ENCODE assay signal across 17 mouse cellular contexts in the genomic region with DNA sequence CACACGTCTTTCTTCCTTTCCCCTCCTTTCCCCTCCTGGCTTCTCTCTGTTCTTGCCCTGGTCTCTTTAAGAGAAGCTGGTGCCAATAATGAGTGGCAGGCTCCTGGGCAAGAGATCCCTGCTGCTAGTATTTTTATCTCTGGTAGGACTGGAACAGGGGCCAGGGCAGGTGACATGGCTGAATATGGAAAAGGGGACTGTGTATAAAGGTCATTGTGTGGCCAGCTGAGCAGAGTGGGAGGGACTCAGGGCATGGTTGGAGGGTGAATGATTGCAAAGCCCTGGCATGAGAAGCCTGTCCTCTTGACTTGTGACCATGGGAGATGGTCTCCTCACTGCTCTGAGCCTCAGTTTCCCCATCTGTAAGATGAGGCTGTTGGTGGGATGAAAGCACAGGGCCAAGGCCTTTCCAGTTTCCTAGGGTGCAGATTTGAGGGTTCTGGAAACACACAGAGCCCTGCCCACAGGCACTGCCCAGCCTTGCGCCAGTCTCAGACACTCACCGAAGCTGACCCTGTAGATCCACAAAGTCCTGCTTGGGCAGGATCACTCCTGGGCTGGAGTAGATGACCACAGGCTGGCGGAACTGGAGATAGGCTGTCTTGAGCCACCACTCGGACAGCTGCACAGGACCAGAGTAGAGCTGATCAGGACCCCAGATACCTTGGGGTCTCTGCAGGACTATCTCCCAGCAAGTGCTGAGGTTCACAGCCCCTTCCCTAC. TPM values are rescaled to one million over a fixed set of nuclear protein-coding genes. Genes with fewer than 3 reads are reported as not detected.
A peak's percentile ranks its signal among the peaks of the same experiment; 100 is the strongest.
DNase-seq lines count a peak whose midpoint lies in the region; ATAC-seq and TF ChIP-seq lines count a peak whose summit lies in the region.
"Had no signal": no experiment of that assay in that cellular context is flagged by ENCODE, and none has a peak within 500 bp of the region (broad histone marks: within the 10 kb centered on the region; RNA-seq: fewer than 3 reads in every experiment).

No protein-coding gene starts in this region.

- no peak overlapping the region for H3K4me2 ChIP-seq in kidney, embryonic 16.5 days (replicated peaks; ENCODE audit: low read depth, low read length)
- no peak overlapping the region for H3K4me2 ChIP-seq in heart, embryonic 14.5 days (ENCODE audit: low read length)
- H3K4me2 ChIP-seq: embryonic facial prominence, embryonic 15.5 days; forebrain, embryonic 13.5 days; limb, embryonic 13.5 days; neural tube, embryonic 13.5 days had no signal

- 84% methylated on average over 5 of the region's 5 CpGs for WGBS in kidney, embryonic 16.5 days
- WGBS in heart, adult 2 months, result 64% methylated on average over 5 of the region's 5 CpGs
- WGBS in heart, embryonic 14.5 days, result 87% methylated on average over 5 of the region's 5 CpGs

- H3K36me3 ChIP-seq in kidney, embryonic 16.5 days (ENCODE audit: insufficient read depth, low read length), result peaks cover 29% of the 10 kb centered on the region
- H3K36me3 ChIP-seq in heart, adult 2 months (ENCODE audit: control insufficient read depth, insufficient read depth, low read length), result peaks cover 4% of the 10 kb centered on the region; the same call in 1 of the 2 replicates
- H3K36me3 ChIP-seq in heart, embryonic 14.5 days (ENCODE audit: control insufficient read depth, insufficient read depth, low read length), result peaks cover 85% of the 10 kb centered on the region

- no peak for TF ChIP-seq POLR2A in heart, adult 2 months (IDR thresholded peaks at IDR 0.05; ENCODE audit: insufficient read depth, low read depth, low read length)

- TF ChIP-seq EP300 in heart, adult 2 months (IDR thresholded peaks at IDR 0.05; ENCODE audit: insufficient read depth, low read depth, low read length), result peak; percentile 92

- H3K4me1 ChIP-seq in kidney, embryonic 16.5 days (ENCODE audit: insufficient read depth, low read length), result peaks cover 2% of the 10 kb centered on the region
- peaks cover 15% of the 10 kb centered on the region for H3K4me1 ChIP-seq in heart, adult 2 months (ENCODE audit: control insufficient read depth, insufficient read depth, low read length)
- peaks cover 17 to 31% of the 10 kb centered on the region in 2 experiments for H3K4me1 ChIP-seq in heart, embryonic 14.5 days (ENCODE audit: control insufficient read depth in 2 of 2, insufficient read depth in 2 of 2, low read length in 2 of 2)

- H3K4me3 ChIP-seq in kidney, embryonic 16.5 days (ENCODE audit: low read length), result no peak overlapping the region
- no peak overlapping the region for H3K4me3 ChIP-seq in heart, adult 2 months
- H3K4me3 ChIP-seq in heart, embryonic 14.5 days (ENCODE audit: control insufficient read depth in 1 of 2, insufficient read depth in 1 of 2, low read depth in 1 of 2, low read length in 2 of 2), result no peak overlapping the region
- H3K4me3 ChIP-seq: embryonic facial prominence, embryonic 15.5 days; forebrain, embryonic 13.5 days; limb, embryonic 13.5 days; neural tube, embryonic 13.5 days had no signal

- peak; percentile 87 for DNase-seq in kidney, adult 11 months
- DNase-seq in heart, adult 2 months, result peak in 1 of 2 experiments; percentile 81
- peak; percentile 41 for DNase-seq in kidney, postnatal 10 days
- DNase-seq in urinary bladder, postnatal 10 days (ENCODE audit: low spot score), result no peak
- DNase-seq in thymus, adult 18-20 months, result no peak
- DNase-seq: layer of hippocampus, adult 9-11 months; thymus, adult 2 months had no signal

- no peaks in the 10 kb centered on the region for H3K27me3 ChIP-seq in kidney, embryonic 16.5 days (ENCODE audit: insufficient read depth, low read length)
- H3K27me3 ChIP-seq in heart, adult 2 months (ENCODE audit: control insufficient read depth, insufficient read depth, low read length), result no peaks in the 10 kb centered on the region
- no peaks in the 10 kb centered on the region for H3K27me3 ChIP-seq in heart, embryonic 14.5 days (ENCODE audit: control insufficient read depth, insufficient read depth, low read length)
- H3K27me3 ChIP-seq: embryonic facial prominence, embryonic 15.5 days; forebrain, embryonic 13.5 days; limb, embryonic 13.5 days; neural tube, embryonic 13.5 days had no signal

- no peaks in the 10 kb centered on the region for H3K79me2 ChIP-seq in heart, adult 2 months (replicated peaks; ENCODE audit: control insufficient read depth, insufficient read depth, low read length)

- H3K27ac ChIP-seq in kidney, embryonic 16.5 days (ENCODE audit: low read length), result no peak overlapping the region
- peak overlapping the region; percentile 80 for H3K27ac ChIP-seq in heart, adult 2 months
- peak overlapping the region; percentile 12 to 74; a peak in 3 of 4 replicates for H3K27ac ChIP-seq in heart, embryonic 14.5 days (replicated peaks in 1 of 2; ENCODE audit: control insufficient read depth in 1 of 2, insufficient read depth in 1 of 2, low read depth in 2 of 2, low read length in 2 of 2)
- H3K27ac ChIP-seq: embryonic facial prominence, embryonic 15.5 days; forebrain, embryonic 13.5 days; hindbrain, postnatal 0 days; limb, embryonic 13.5 days; neural tube, embryonic 13.5 days had no signal

- intact Hi-C loops in heart, adult 2 months (cut with DNase I), result no loop called here

- H3K9ac ChIP-seq in kidney, embryonic 16.5 days (replicated peaks; ENCODE audit: low read length), result no peak overlapping the region
- no peak overlapping the region for H3K9ac ChIP-seq in heart, adult 2 months (ENCODE audit: low read depth, low read length)
- peak overlapping the region; percentile 38; the same call in 1 of the 2 replicates for H3K9ac ChIP-seq in heart, embryonic 14.5 days (ENCODE audit: low read length)
- H3K9ac ChIP-seq: embryonic facial prominence, embryonic 15.5 days; forebrain, embryonic 13.5 days; limb, embryonic 13.5 days; neural tube, embryonic 13.5 days had no signal

- no peaks in the 10 kb centered on the region for H3K9me3 ChIP-seq in kidney, embryonic 16.5 days (ENCODE audit: low read length)
- H3K9me3 ChIP-seq in heart, embryonic 14.5 days (ENCODE audit: control insufficient read depth, low read length), result no peaks in the 10 kb centered on the region
- H3K9me3 ChIP-seq: embryonic facial prominence, embryonic 15.5 days; forebrain, embryonic 13.5 days; limb, embryonic 13.5 days; neural tube, embryonic 13.5 days had no signal

- TF ChIP-seq CTCF in heart, adult 2 months (IDR thresholded peaks at IDR 0.05), result no peak

- ATAC-seq in kidney, embryonic 16.5 days (ENCODE audit: low FRiP score, low TSS enrichment), result no peak
- peak; percentile 68; the same call in 1 of the 2 replicates for ATAC-seq in heart, embryonic 14.5 days (ENCODE audit: insufficient number of reproducible peaks, insufficient read depth, low FRiP score, low read depth)
- no peak for ATAC-seq in cerebellum, adult (ENCODE audit: insufficient number of reproducible peaks, low FRiP score, low TSS enrichment)
- ATAC-seq: forebrain, embryonic 13.5 days; hindbrain, postnatal 0 days; lung, postnatal 0 days; midbrain, embryonic 16.5 days had no signal

RNA-seq across cellular contexts. Expression of gene Crat, which starts 6.0 kb away (rescaled TPM):
- 40.9 and 44.2 TPM in 2 replicates for polyA plus RNA-seq in kidney, embryonic 16.5 days (2015; fragmentation: Nextera tagmentation; extraction: Ambion mirVana)
- total RNA-seq in heart, adult 2 months (2021), result 100 to 1,000 TPM; 452 to 542 TPM
- polyA plus RNA-seq in heart, adult 2 months (2012; rRNA removed), result 695 and 713 TPM in 2 replicates
- polyA plus RNA-seq in heart, embryonic 14.5 days (2014; fragmentation: Nextera tagmentation; extraction: Ambion mirVana), result 127 and 135 TPM in 2 replicates

RNA-seq across cellular contexts. Expression of gene Ptpa, which starts 6.2 kb away (rescaled TPM):
- 184 and 191 TPM in 2 replicates for polyA plus RNA-seq in kidney, embryonic 16.5 days (2015; fragmentation: Nextera tagmentation; extraction: Ambion mirVana)
- total RNA-seq in heart, adult 2 months (2021), result 10 to 100 TPM; 82.7 to 91.2 TPM
- polyA plus RNA-seq in heart, adult 2 months (2012; rRNA removed), result 88.7 and 107 TPM in 2 replicates
- polyA plus RNA-seq in heart, embryonic 14.5 days (2014; fragmentation: Nextera tagmentation; extraction: Ambion mirVana), result 42.0 and 61.2 TPM in 2 replicates

RNA-seq across cellular contexts. Expression of gene Dolpp1, which starts 17.6 kb away (rescaled TPM):
- polyA plus RNA-seq in kidney, embryonic 16.5 days (2015; fragmentation: Nextera tagmentation; extraction: Ambion mirVana), result 44.2 and 46.8 TPM in 2 replicates
- total RNA-seq in heart, adult 2 months (2021), result 1 to 10 TPM; 5.9 to 9.0 TPM
- polyA plus RNA-seq in heart, adult 2 months (2012; rRNA removed), result 23.5 and 25.1 TPM in 2 replicates
- 16.8 and 20.8 TPM in 2 replicates for polyA plus RNA-seq in heart, embryonic 14.5 days (2014; fragmentation: Nextera tagmentation; extraction: Ambion mirVana)

RNA-seq across cellular contexts. Expression of gene Miga2, which starts 45.6 kb away (rescaled TPM):
- 32.0 and 34.9 TPM in 2 replicates for polyA plus RNA-seq in kidney, embryonic 16.5 days (2015; fragmentation: Nextera tagmentation; extraction: Ambion mirVana)
- 10 to 100 TPM; 74.2 to 90.3 TPM for total RNA-seq in heart, adult 2 months (2021)
- polyA plus RNA-seq in heart, adult 2 months (2012; rRNA removed), result 64.3 and 98.7 TPM in 2 replicates
- polyA plus RNA-seq in heart, embryonic 14.5 days (2014; fragmentation: Nextera tagmentation; extraction: Ambion mirVana), result 28.3 and 31.6 TPM in 2 replicates

RNA-seq across cellular contexts. Expression of gene Sh3glb2, which starts 50.5 kb away (rescaled TPM):
- polyA plus RNA-seq in kidney, embryonic 16.5 days (2015; fragmentation: Nextera tagmentation; extraction: Ambion mirVana), result 100 and 102 TPM in 2 replicates
- total RNA-seq in heart, adult 2 months (2021), result 10 to 100 TPM; 37.7 to 40.6 TPM
- polyA plus RNA-seq in heart, adult 2 months (2012; rRNA removed), result 125 and 143 TPM in 2 replicates
- polyA plus RNA-seq in heart, embryonic 14.5 days (2014; fragmentation: Nextera tagmentation; extraction: Ambion mirVana), result 94.6 and 97.3 TPM in 2 replicates

Comparison
In these comparisons a context has a peak if more than half of its experiments do, and no peak if none do; other contexts are left out.
1. DNase-seq: peak in kidney, adult 11 months (single experiment) and kidney, postnatal 10 days (single experiment); none in urinary bladder, postnatal 10 days (single experiment) and thymus, adult 18-20 months (0 of 2).